21 mouse cellular contexts compared by ENCODE assay signal in genomic region chr11:44785063-44785462, GRCm38 (mm10).
DNase-seq lines count a peak whose midpoint lies in the region; ATAC-seq and TF ChIP-seq lines count a peak whose summit lies in the region.
"Had no signal": no experiment of that assay in that cellular context is flagged by ENCODE, and none has a peak within 500 bp of the region (broad histone marks: within the 10 kb centered on the region; RNA-seq: fewer than 3 reads in every experiment).

No protein-coding gene starts in this region.

- no peak overlapping the region for H3K4me3 ChIP-seq in hindbrain, embryonic 10.5 days
- H3K4me3 ChIP-seq in hindbrain, embryonic 11.5 days (ENCODE audit: low read depth, low read length), result no peak overlapping the region
- no peak overlapping the region for H3K4me3 ChIP-seq in forebrain, embryonic 16.5 days (replicated peaks; ENCODE audit: low read length)
- H3K4me3 ChIP-seq in hindbrain, postnatal 0 days (ENCODE audit: low read length), result no peak overlapping the region
- H3K4me3 ChIP-seq: erythroblast, embryonic 14.5 days; heart, embryonic 15.5 days; kidney, embryonic 15.5 days; limb, embryonic 15.5 days; liver, embryonic 15.5 days had no signal

- ATAC-seq in hindbrain, embryonic 11.5 days (ENCODE audit: low FRiP score), result no peak; the same call in 1 of the 2 replicates
- ATAC-seq in forebrain, embryonic 16.5 days, result peak; percentile 81
- ATAC-seq in hindbrain, postnatal 0 days, result no peak
- ATAC-seq: intestine, embryonic 16.5 days had no signal

- WGBS in hindbrain, embryonic 10.5 days, result 55% methylated on average over 7 of the region's 7 CpGs
- WGBS in hindbrain, embryonic 11.5 days, result 50% methylated on average over 7 of the region's 7 CpGs
- 8% methylated on average over 7 of the region's 7 CpGs for WGBS in forebrain, embryonic 16.5 days
- 28% methylated on average over 7 of the region's 7 CpGs for WGBS in hindbrain, postnatal 0 days

- TF ChIP-seq CTCF in brain, embryonic 14.5 days (IDR thresholded peaks at IDR 0.05; ENCODE audit: borderline replicate concordance, extremely low read depth, insufficient read depth, insufficient read length), result no peak
- no peak for TF ChIP-seq CTCF in hindbrain, postnatal 0 days (IDR thresholded peaks at IDR 0.05; ENCODE audit: low read depth)

- peak overlapping the region; percentile 40; the same call in 1 of the 2 replicates for H3K27ac ChIP-seq in hindbrain, embryonic 10.5 days
- no peak overlapping the region for H3K27ac ChIP-seq in hindbrain, embryonic 11.5 days (ENCODE audit: low read depth, low read length)
- no peak overlapping the region for H3K27ac ChIP-seq in forebrain, embryonic 16.5 days (ENCODE audit: low read length)
- no peak overlapping the region for H3K27ac ChIP-seq in hindbrain, postnatal 0 days
- H3K27ac ChIP-seq: heart, embryonic 15.5 days; kidney, embryonic 15.5 days; limb, embryonic 15.5 days; liver, embryonic 15.5 days; macrophage had no signal

- H3K27me3 ChIP-seq in hindbrain, embryonic 10.5 days (ENCODE audit: insufficient read depth, poor library complexity, severe bottlenecking), result peaks cover 11% of the 10 kb centered on the region; the same call in 1 of the 2 replicates
- no peaks in the 10 kb centered on the region for H3K27me3 ChIP-seq in hindbrain, embryonic 11.5 days (ENCODE audit: control insufficient read depth, insufficient read depth, low read length)
- peaks cover 81% of the 10 kb centered on the region for H3K27me3 ChIP-seq in forebrain, embryonic 16.5 days (replicated peaks; ENCODE audit: control insufficient read depth, insufficient read depth, low read length)
- H3K27me3 ChIP-seq in hindbrain, postnatal 0 days (ENCODE audit: insufficient read depth, low read length), result no peaks in the 10 kb centered on the region
- H3K27me3 ChIP-seq: CH12.LX; heart, embryonic 15.5 days; kidney, embryonic 15.5 days; limb, embryonic 15.5 days; liver, embryonic 15.5 days had no signal

- H3K9ac ChIP-seq in hindbrain, embryonic 11.5 days (ENCODE audit: low read depth, low read length), result no peak overlapping the region
- H3K9ac ChIP-seq in forebrain, embryonic 16.5 days (replicated peaks; ENCODE audit: low read depth, low read length), result no peak overlapping the region
- H3K9ac ChIP-seq in hindbrain, postnatal 0 days (replicated peaks; ENCODE audit: low read length), result no peak overlapping the region
- H3K9ac ChIP-seq: heart, embryonic 15.5 days; kidney, embryonic 15.5 days; limb, embryonic 15.5 days; liver, embryonic 15.5 days had no signal

- no peak overlapping the region for H3K4me2 ChIP-seq in hindbrain, embryonic 11.5 days (replicated peaks; ENCODE audit: low read depth, low read length)
- no peak overlapping the region; the same call in 1 of the 2 replicates for H3K4me2 ChIP-seq in forebrain, embryonic 16.5 days (ENCODE audit: low read length)
- peak overlapping the region; percentile 28; the same call in 1 of the 2 replicates for H3K4me2 ChIP-seq in hindbrain, postnatal 0 days (ENCODE audit: low read depth, low read length)
- H3K4me2 ChIP-seq: heart, embryonic 15.5 days; kidney, embryonic 15.5 days; limb, embryonic 15.5 days; liver, embryonic 15.5 days had no signal

- H3K4me1 ChIP-seq in hindbrain, embryonic 10.5 days (replicated peaks), result peaks cover 18% of the 10 kb centered on the region
- H3K4me1 ChIP-seq in hindbrain, embryonic 11.5 days (replicated peaks; ENCODE audit: control insufficient read depth, insufficient read depth, low read length), result 0 out of 2 replicates have a peak, but pooled peaks cover 2% of the 10 kb centered on the region
- peaks cover 12% of the 10 kb centered on the region for H3K4me1 ChIP-seq in forebrain, embryonic 16.5 days (replicated peaks; ENCODE audit: control insufficient read depth, insufficient read depth, low read length)
- H3K4me1 ChIP-seq in hindbrain, postnatal 0 days (ENCODE audit: insufficient read depth, low read length), result 0 out of 2 replicates have a peak, but pooled peaks cover 2% of the 10 kb centered on the region
- H3K4me1 ChIP-seq: heart, embryonic 15.5 days; kidney, embryonic 15.5 days; limb, embryonic 15.5 days; liver, embryonic 15.5 days had no signal

- TF ChIP-seq POLR2A in brain, embryonic 14.5 days (IDR thresholded peaks at IDR 0.05; ENCODE audit: borderline replicate concordance, extremely low read depth, insufficient read depth, insufficient read length, poor library complexity, severe bottlenecking), result no peak

- H3K9me3 ChIP-seq in hindbrain, embryonic 10.5 days, result no peaks in the 10 kb centered on the region
- no peaks in the 10 kb centered on the region for H3K9me3 ChIP-seq in hindbrain, embryonic 11.5 days (ENCODE audit: control insufficient read depth, low read length)
- H3K9me3 ChIP-seq in forebrain, embryonic 16.5 days (ENCODE audit: control insufficient read depth, low read length), result no peaks in the 10 kb centered on the region
- H3K9me3 ChIP-seq in hindbrain, postnatal 0 days (ENCODE audit: low read length), result no peaks in the 10 kb centered on the region
- H3K9me3 ChIP-seq: heart, embryonic 15.5 days; kidney, embryonic 15.5 days; limb, embryonic 15.5 days; liver, embryonic 15.5 days had no signal

- H3K36me3 ChIP-seq in hindbrain, embryonic 10.5 days, result no peaks in the 10 kb centered on the region
- no peaks in the 10 kb centered on the region for H3K36me3 ChIP-seq in hindbrain, embryonic 11.5 days (ENCODE audit: control insufficient read depth, insufficient read depth, low read length)
- H3K36me3 ChIP-seq in forebrain, embryonic 16.5 days (ENCODE audit: control insufficient read depth, insufficient read depth), result no peaks in the 10 kb centered on the region
- H3K36me3 ChIP-seq in hindbrain, postnatal 0 days (ENCODE audit: insufficient read depth, low read length), result no peaks in the 10 kb centered on the region
- H3K36me3 ChIP-seq: heart, embryonic 15.5 days; kidney, embryonic 15.5 days; limb, embryonic 15.5 days; liver, embryonic 15.5 days had no signal

- DNase-seq in hindbrain, embryonic 10.5 days (ENCODE audit: low spot score), result no peak
- no peak for DNase-seq in hindbrain, embryonic 11.5 days (ENCODE audit: low spot score)
- peak; percentile 87 for DNase-seq in brain, embryonic 14.5 days (ENCODE audit: low read depth)
- DNase-seq in hindbrain, postnatal 0 days (ENCODE audit: low spot score), result no peak
- DNase-seq in embryo, embryonic 10.5 days (ENCODE audit: low spot score), result no peak
- DNase-seq in ovary, postnatal 14 days (ENCODE audit: low spot score), result no peak
- DNase-seq in MN1 (ENCODE audit: low spot score), result no peak
- DNase-seq: adrenal gland, postnatal 36 days; cerebellum, adult 18-20 months; gastrocnemius, postnatal 10 days; heart, postnatal 4 days; thymus, adult 2 months had no signal
